Comparison of ENCODE assay signal across 9 mouse cellular contexts in genomic region chr10:41893433-41894411, GRCm38 (mm10).
DNase-seq lines count a peak whose midpoint lies in the region; ATAC-seq and TF ChIP-seq lines count a peak whose summit lies in the region.
"Had no signal": no experiment of that assay in that cellular context is flagged by ENCODE, and none has a peak within 500 bp of the region (broad histone marks: within the 10 kb centered on the region; RNA-seq: fewer than 3 reads in every experiment).

No protein-coding gene starts in this region.

- no peak overlapping the region for H3K9ac ChIP-seq in stomach, embryonic 15.5 days
- H3K9ac ChIP-seq in forebrain, embryonic 14.5 days (ENCODE audit: low read length): no peak overlapping the region
- H3K9ac ChIP-seq in forebrain, postnatal 0 days: no peak overlapping the region
- H3K9ac ChIP-seq: liver, embryonic 14.5 days had no signal

- ATAC-seq in activated CD4-positive, CD25-positive, alpha-beta regulatory T cell, adult 4 months: peak; percentile 14
- ATAC-seq in stomach, embryonic 15.5 days (ENCODE audit: insufficient read depth, low FRiP score, low read depth): no peak
- ATAC-seq in forebrain, embryonic 14.5 days: no peak
- no peak for ATAC-seq in forebrain, postnatal 0 days

- peaks cover 6% of the 10 kb centered on the region for H3K36me3 ChIP-seq in stomach, embryonic 15.5 days
- H3K36me3 ChIP-seq in forebrain, embryonic 14.5 days (ENCODE audit: control insufficient read depth, insufficient read depth, low read length): peaks cover 18% of the 10 kb centered on the region
- peaks cover 17% of the 10 kb centered on the region for H3K36me3 ChIP-seq in forebrain, postnatal 0 days (ENCODE audit: insufficient read depth)

- no peak overlapping the region for H3K4me3 ChIP-seq in stomach, embryonic 15.5 days (replicated peaks)
- H3K4me3 ChIP-seq in forebrain, embryonic 14.5 days (ENCODE audit: low read depth, low read length): no peak overlapping the region
- H3K4me3 ChIP-seq in forebrain, postnatal 0 days (ENCODE audit: low read depth, low read length): no peak overlapping the region

- peak overlapping the region; percentile 50 for H3K27ac ChIP-seq in stomach, embryonic 15.5 days
- H3K27ac ChIP-seq in forebrain, embryonic 14.5 days (ENCODE audit: low read depth, low read length): no peak overlapping the region
- H3K27ac ChIP-seq in forebrain, postnatal 0 days (ENCODE audit: low read depth, low read length): no peak overlapping the region; the same call in 1 of the 2 replicates
- H3K27ac ChIP-seq: liver, embryonic 14.5 days had no signal

- peaks cover 10% of the 10 kb centered on the region; the same call in 1 of the 2 replicates for H3K4me1 ChIP-seq in stomach, embryonic 15.5 days
- no peaks in the 10 kb centered on the region; the same call in 1 of the 2 replicates for H3K4me1 ChIP-seq in forebrain, embryonic 14.5 days (ENCODE audit: control insufficient read depth, insufficient read depth, low read length)
- peaks cover 13% of the 10 kb centered on the region for H3K4me1 ChIP-seq in forebrain, postnatal 0 days (ENCODE audit: insufficient read depth)

- DNase-seq in layer of hippocampus, adult 9-11 months: peak; percentile 41
- no peak for DNase-seq in layer of hippocampus, adult 9-10 months (ENCODE audit: low spot score)
- peak; percentile 36 for DNase-seq in gastrocnemius, postnatal 10 days
- peak; percentile 65 to 81 for DNase-seq in kidney, postnatal 36 days
- no peak for DNase-seq in forebrain, embryonic 14.5 days (ENCODE audit: low spot score)
- DNase-seq in forebrain, postnatal 0 days: no peak

- no peaks in the 10 kb centered on the region for H3K9me3 ChIP-seq in stomach, embryonic 15.5 days
- H3K9me3 ChIP-seq in forebrain, embryonic 14.5 days (replicated peaks; ENCODE audit: control insufficient read depth, low read length): no peaks in the 10 kb centered on the region
- no peaks in the 10 kb centered on the region for H3K9me3 ChIP-seq in forebrain, postnatal 0 days (ENCODE audit: low read length)

- TF ChIP-seq CTCF in forebrain, postnatal 0 days (IDR thresholded peaks at IDR 0.05; ENCODE audit: low read depth): no peak

- H3K27me3 ChIP-seq in stomach, embryonic 15.5 days (replicated peaks): no peaks in the 10 kb centered on the region
- H3K27me3 ChIP-seq in forebrain, embryonic 14.5 days (replicated peaks; ENCODE audit: control insufficient read depth, insufficient read depth, low read length): no peaks in the 10 kb centered on the region
- no peaks in the 10 kb centered on the region for H3K27me3 ChIP-seq in forebrain, postnatal 0 days (ENCODE audit: insufficient read depth, low read length)

- WGBS in stomach, embryonic 15.5 days: 43% methylated on average over 4 of the region's 4 CpGs
- WGBS in forebrain, embryonic 14.5 days: 48% methylated on average over 4 of the region's 4 CpGs
- 37% methylated on average over 4 of the region's 4 CpGs for WGBS in forebrain, postnatal 0 days

- no peak overlapping the region for H3K4me2 ChIP-seq in stomach, embryonic 15.5 days
- H3K4me2 ChIP-seq in forebrain, embryonic 14.5 days (ENCODE audit: low read length): no peak overlapping the region
- no peak overlapping the region for H3K4me2 ChIP-seq in forebrain, postnatal 0 days (ENCODE audit: low read depth)

Comparison
In these comparisons a context has a peak if more than half of its experiments do, and no peak if none do; other contexts are left out.
1. DNase-seq: peak in layer of hippocampus, adult 9-11 months (single experiment), gastrocnemius, postnatal 10 days (single experiment) and kidney, postnatal 36 days (2 of 2); none in layer of hippocampus, adult 9-10 months (single experiment), forebrain, embryonic 14.5 days (single experiment) and forebrain, postnatal 0 days (single experiment).